Mouse (Mus musculus): ENCODE measurements at regions not wholly inside any gene's neighbourhood (a gene's known extent, or its start where the extent isn't known, plus 50 kb on each side); places are given as distances from the start of the nearest gene placed in this dataset.

DNA sequence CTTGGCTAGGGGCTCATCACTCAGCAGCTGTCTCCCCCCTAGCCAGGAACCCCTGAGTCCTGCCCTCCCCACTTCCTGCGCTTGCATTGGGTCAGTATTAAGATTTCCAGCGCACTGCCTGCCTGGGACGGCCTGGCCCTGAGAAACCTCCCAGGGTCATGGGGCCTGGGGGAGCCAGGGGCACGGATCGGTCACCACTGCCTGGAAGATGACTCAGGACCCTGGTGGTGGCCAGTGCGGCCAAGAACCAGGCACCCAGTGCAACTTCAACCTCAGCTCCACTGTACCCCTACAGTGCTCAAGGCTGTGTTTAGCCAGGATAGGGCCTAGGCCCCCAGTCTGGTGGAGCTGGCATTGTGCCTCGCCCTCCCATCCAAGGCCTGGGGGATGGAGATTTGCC lies 111.9 kb upstream of the Zbtb40 start:
- no peak for DNase-seq (ENCODE audit: extremely low read depth, low read depth, low spot score)
- WGBS, result 83% methylated on average over 7 of the region's 7 CpGs
- Histone ChIP-seq H3K4me3 (ENCODE audit: insufficient read depth, low read depth, low read length) (no peak overlapping the region), H3K9ac (ENCODE audit: low read depth, low read length) (no peak overlapping the region), H3K79me2 (ENCODE audit: control insufficient read depth, insufficient read depth, low read length) (no peaks in the 10 kb centered on the region), H3K36me3 (ENCODE audit: control insufficient read depth, insufficient read depth, low read length) (no peaks in the 10 kb centered on the region), H3K4me1 (ENCODE audit: control insufficient read depth, insufficient read depth, low read length) (no peaks in the 10 kb centered on the region), H3K27me3 (ENCODE audit: control insufficient read depth, insufficient read depth, low read length) (0 out of 2 replicates have a peak, but pooled peaks cover under 1% of the 10 kb centered on the region), H3K27ac (replicated peaks; ENCODE audit: insufficient read depth, low read depth, low read length) (no peak overlapping the region)
- TF ChIP-seq POLR2A (IDR thresholded peaks at IDR 0.05; ENCODE audit: extremely low read depth, insufficient read depth, low read length) (no peak), CTCF (IDR thresholded peaks at IDR 0.05; ENCODE audit: low read depth, low read length) (no peak)

DNA sequence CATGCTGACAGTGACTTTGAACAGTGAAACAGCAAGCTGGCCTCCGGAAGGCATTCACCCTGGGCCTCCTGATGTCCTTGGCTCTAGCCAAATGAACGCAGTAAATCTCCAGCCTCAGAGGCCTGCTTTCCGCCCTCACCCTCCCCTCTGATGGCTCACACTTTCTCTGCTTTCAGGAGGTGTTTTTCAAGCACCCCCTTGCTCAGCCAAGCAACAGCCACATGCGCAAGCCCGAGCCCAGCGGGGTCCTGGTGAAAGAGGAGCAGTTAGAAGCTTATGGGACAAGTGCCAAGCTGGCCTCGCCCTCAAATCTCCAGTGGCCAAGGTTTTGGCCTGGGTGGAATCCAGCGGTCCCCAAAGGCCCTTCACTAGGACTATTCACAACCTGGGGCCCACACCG lies 109.6 kb upstream of the Zbtb40 start:
- Histone ChIP-seq H3K4me1 (ENCODE audit: control insufficient read depth, insufficient read depth, low read length) (no peaks in the 10 kb centered on the region), H3K4me3 (ENCODE audit: insufficient read depth, low read depth, low read length) (no peak overlapping the region), H3K79me2 (ENCODE audit: control insufficient read depth, insufficient read depth, low read length) (no peaks in the 10 kb centered on the region), H3K27me3 (ENCODE audit: control insufficient read depth, insufficient read depth, low read length) (no peaks in the 10 kb centered on the region), H3K27ac (replicated peaks; ENCODE audit: insufficient read depth, low read depth, low read length) (no peak overlapping the region), H3K9ac (ENCODE audit: low read depth, low read length) (no peak overlapping the region), H3K36me3 (ENCODE audit: control insufficient read depth, insufficient read depth, low read length) (no peaks in the 10 kb centered on the region)
- no peak for TF ChIP-seq POLR2A (IDR thresholded peaks at IDR 0.05; ENCODE audit: extremely low read depth, insufficient read depth, low read length)
- TF ChIP-seq CTCF (IDR thresholded peaks at IDR 0.05; ENCODE audit: low read depth, low read length), result no peak
- DNase-seq (ENCODE audit: extremely low read depth, low read depth, low spot score), result no peak
- 85% methylated on average over 9 of the region's 9 CpGs for WGBS

DNA sequence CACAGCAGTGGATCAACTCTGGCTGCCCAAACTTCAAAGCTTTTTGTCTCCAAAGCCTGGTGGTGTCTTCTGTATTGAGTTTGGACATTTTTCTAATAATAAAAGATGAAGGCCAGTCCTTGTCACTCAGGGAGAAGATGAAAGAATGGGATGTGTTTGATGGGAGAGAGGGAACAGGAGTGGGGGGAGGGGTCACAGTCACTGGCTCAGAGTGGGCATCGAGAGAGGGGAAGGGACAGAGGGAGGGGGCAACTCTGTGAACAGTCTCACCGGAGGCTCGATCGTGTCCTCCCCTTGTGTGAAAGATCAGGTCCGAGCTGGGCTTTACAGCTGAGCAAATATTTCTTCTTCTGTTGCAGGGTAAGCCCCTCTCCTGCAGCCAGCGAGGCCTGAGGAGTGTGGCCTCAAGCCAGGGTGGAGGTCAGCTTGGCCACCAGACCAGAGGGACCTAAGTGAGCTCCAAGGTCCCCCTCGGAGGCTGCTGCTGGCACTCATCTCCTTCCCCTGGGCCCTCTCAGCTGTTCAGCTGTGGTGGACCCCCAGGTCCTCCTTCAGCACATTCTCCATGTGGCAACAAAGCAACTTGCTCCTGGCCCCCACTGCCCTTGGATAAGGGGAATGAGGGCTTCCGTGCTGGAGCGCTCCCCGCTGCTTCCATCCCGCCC lies 108.0 kb upstream of the Zbtb40 start:
- H3K79me2 ChIP-seq (ENCODE audit: control insufficient read depth, insufficient read depth, low read length), result no peaks in the 10 kb centered on the region
- no peak for DNase-seq (ENCODE audit: extremely low read depth, low read depth, low spot score)
- H3K4me1 ChIP-seq (ENCODE audit: control insufficient read depth, insufficient read depth, low read length), result no peaks in the 10 kb centered on the region
- no peaks in the 10 kb centered on the region for H3K36me3 ChIP-seq (ENCODE audit: control insufficient read depth, insufficient read depth, low read length)
- no peaks in the 10 kb centered on the region for H3K27me3 ChIP-seq (ENCODE audit: control insufficient read depth, insufficient read depth, low read length)
- no peak overlapping the region for H3K27ac ChIP-seq (replicated peaks; ENCODE audit: insufficient read depth, low read depth, low read length)
- no peak overlapping the region for H3K9ac ChIP-seq (ENCODE audit: low read depth, low read length)
- no peak overlapping the region for H3K4me3 ChIP-seq (ENCODE audit: insufficient read depth, low read depth, low read length)
- TF ChIP-seq CTCF (IDR thresholded peaks at IDR 0.05; ENCODE audit: low read depth, low read length), result no peak
- TF ChIP-seq POLR2A (IDR thresholded peaks at IDR 0.05; ENCODE audit: extremely low read depth, insufficient read depth, low read length), result no peak
- WGBS, result 56% methylated on average over 11 of the region's 11 CpGs

DNA sequence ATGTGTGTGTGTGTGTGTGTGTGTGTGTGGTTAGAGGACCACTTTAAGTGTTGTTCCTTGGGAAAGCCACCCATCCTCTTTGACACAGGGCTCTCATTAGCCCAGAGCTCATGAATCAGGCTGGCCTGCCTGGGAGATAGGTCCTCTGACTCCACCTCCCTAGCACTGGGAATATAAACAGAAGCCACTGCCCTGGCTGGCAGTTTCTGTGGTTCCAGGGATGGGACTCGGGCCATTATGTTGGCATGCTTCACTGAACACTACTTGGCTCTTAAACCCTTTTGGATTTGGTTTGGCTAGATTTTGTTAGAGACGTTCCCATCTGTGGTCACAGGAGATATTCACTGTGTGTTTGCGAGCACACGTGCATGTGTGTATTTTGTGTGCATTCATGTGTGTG lies 100.2 kb upstream of the Zbtb40 start:
- H3K36me3 ChIP-seq (ENCODE audit: control insufficient read depth, insufficient read depth, low read length), result no peaks in the 10 kb centered on the region
- no peak for TF ChIP-seq CTCF (IDR thresholded peaks at IDR 0.05; ENCODE audit: low read depth, low read length)
- no peak for TF ChIP-seq POLR2A (IDR thresholded peaks at IDR 0.05; ENCODE audit: extremely low read depth, insufficient read depth, low read length)
- no peaks in the 10 kb centered on the region for H3K79me2 ChIP-seq (ENCODE audit: control insufficient read depth, insufficient read depth, low read length)
- H3K9ac ChIP-seq (ENCODE audit: low read depth, low read length), result no peak overlapping the region
- DNase-seq (ENCODE audit: extremely low read depth, low read depth, low spot score), result peak; percentile 15
- no peak overlapping the region for H3K4me3 ChIP-seq (ENCODE audit: insufficient read depth, low read depth, low read length)
- H3K27me3 ChIP-seq (ENCODE audit: control insufficient read depth, insufficient read depth, low read length), result no peaks in the 10 kb centered on the region
- 65% methylated on average over 4 of the region's 4 CpGs for WGBS
- H3K27ac ChIP-seq (replicated peaks; ENCODE audit: insufficient read depth, low read depth, low read length), result no peak overlapping the region
- H3K4me1 ChIP-seq (ENCODE audit: control insufficient read depth, insufficient read depth, low read length), result no peaks in the 10 kb centered on the region

DNA sequence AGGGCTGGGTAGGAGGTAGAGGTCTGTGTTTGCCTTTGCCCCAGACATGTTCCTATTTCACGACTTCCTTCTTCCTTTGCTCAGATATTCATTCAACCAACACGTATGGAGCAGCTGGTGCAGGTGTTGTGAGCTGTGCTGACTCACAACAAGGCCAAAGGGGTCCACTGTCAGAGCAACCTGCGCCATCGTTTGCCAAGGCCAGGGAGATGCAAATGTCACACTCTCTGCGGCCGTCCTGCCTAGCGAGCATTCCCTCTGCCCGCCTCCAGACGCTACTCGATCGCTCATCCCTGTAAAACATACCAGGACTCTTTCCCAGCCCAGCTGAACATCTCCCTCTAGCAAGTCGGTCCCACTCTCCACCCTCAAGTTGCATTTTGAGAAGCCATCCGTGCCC lies 99.2 kb upstream of the Zbtb40 start:
- H3K9ac ChIP-seq (ENCODE audit: low read depth, low read length), result no peak overlapping the region
- H3K4me1 ChIP-seq (ENCODE audit: control insufficient read depth, insufficient read depth, low read length), result no peaks in the 10 kb centered on the region
- no peaks in the 10 kb centered on the region for H3K27me3 ChIP-seq (ENCODE audit: control insufficient read depth, insufficient read depth, low read length)
- WGBS, result 75% methylated on average over 13 of the region's 13 CpGs
- no peak for DNase-seq (ENCODE audit: extremely low read depth, low read depth, low spot score)
- TF ChIP-seq CTCF (IDR thresholded peaks at IDR 0.05; ENCODE audit: low read depth, low read length) (no peak), POLR2A (IDR thresholded peaks at IDR 0.05; ENCODE audit: extremely low read depth, insufficient read depth, low read length) (no peak)
- H3K36me3 ChIP-seq (ENCODE audit: control insufficient read depth, insufficient read depth, low read length), result no peaks in the 10 kb centered on the region
- no peak overlapping the region for H3K4me3 ChIP-seq (ENCODE audit: insufficient read depth, low read depth, low read length)
- no peak overlapping the region for H3K27ac ChIP-seq (replicated peaks; ENCODE audit: insufficient read depth, low read depth, low read length)
- no peaks in the 10 kb centered on the region for H3K79me2 ChIP-seq (ENCODE audit: control insufficient read depth, insufficient read depth, low read length)

DNA sequence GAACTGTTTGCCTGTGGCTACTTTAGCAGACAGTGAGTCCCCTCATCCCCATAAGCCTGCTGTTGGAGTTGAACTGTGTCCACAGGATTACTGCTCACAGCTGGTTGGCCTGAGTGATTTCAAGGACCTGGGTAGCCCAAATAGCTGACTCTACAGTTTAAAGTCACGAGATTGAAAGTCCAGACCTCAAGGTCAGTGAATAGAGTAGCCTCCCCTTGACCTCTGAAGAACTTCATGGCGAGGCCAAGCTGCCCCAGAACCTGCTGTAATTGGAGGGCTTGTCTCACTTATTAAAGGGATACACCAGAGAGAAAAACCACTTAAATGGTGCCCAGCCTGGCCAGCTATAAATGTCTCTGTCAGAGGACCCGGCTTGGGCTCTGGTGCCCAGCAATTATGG lies 97.7 kb upstream of the Zbtb40 start:
- H3K9ac ChIP-seq (ENCODE audit: low read depth, low read length), result no peak overlapping the region
- no peaks in the 10 kb centered on the region for H3K4me1 ChIP-seq (ENCODE audit: control insufficient read depth, insufficient read depth, low read length)
- no peaks in the 10 kb centered on the region for H3K79me2 ChIP-seq (ENCODE audit: control insufficient read depth, insufficient read depth, low read length)
- H3K27ac ChIP-seq (replicated peaks; ENCODE audit: insufficient read depth, low read depth, low read length), result no peak overlapping the region
- no peak for TF ChIP-seq POLR2A (IDR thresholded peaks at IDR 0.05; ENCODE audit: extremely low read depth, insufficient read depth, low read length)
- no peak for TF ChIP-seq CTCF (IDR thresholded peaks at IDR 0.05; ENCODE audit: low read depth, low read length)
- DNase-seq (ENCODE audit: extremely low read depth, low read depth, low spot score), result no peak
- H3K27me3 ChIP-seq (ENCODE audit: control insufficient read depth, insufficient read depth, low read length), result no peaks in the 10 kb centered on the region
- WGBS, result 68% methylated on average over 3 of the region's 3 CpGs
- H3K4me3 ChIP-seq (ENCODE audit: insufficient read depth, low read depth, low read length), result no peak overlapping the region
- no peaks in the 10 kb centered on the region for H3K36me3 ChIP-seq (ENCODE audit: control insufficient read depth, insufficient read depth, low read length)

All from liver, adult 2 months (tissue).